Mouse (Mus musculus) right cerebral cortex, adult 2 months (tissue): ENCODE data around the gene Trim2.
A peak's percentile ranks its signal among the peaks of the same experiment; 100 is the strongest.

Experiments used
- DNase-seq, 2 experiments: peaks; one replicate each; pipeline ENCODE4 v3.0.0; 2021 to 2022; ENCODE audit warnings: low spot score in 2 of 2

The Trim2 gene

DNA sequence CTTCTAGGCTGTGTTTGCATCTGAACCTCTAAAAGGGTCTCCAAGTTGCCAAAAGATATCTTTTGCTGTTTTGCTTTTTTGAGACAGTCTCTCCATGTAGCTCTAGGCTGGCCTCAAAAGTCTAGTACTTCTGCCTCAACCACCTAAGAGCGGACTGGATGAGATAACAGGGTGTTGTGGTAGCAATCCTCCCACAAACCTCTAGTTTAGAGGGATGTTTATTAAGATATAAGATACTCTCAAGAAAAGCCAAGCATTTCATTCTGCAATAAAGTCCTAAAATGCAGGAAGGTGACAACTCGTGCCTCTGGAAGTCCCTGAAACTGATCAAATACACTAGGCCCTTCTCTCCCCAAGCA is 52.2 kb downstream of the Trim2 start:
- DNase-seq: no peak

DNA sequence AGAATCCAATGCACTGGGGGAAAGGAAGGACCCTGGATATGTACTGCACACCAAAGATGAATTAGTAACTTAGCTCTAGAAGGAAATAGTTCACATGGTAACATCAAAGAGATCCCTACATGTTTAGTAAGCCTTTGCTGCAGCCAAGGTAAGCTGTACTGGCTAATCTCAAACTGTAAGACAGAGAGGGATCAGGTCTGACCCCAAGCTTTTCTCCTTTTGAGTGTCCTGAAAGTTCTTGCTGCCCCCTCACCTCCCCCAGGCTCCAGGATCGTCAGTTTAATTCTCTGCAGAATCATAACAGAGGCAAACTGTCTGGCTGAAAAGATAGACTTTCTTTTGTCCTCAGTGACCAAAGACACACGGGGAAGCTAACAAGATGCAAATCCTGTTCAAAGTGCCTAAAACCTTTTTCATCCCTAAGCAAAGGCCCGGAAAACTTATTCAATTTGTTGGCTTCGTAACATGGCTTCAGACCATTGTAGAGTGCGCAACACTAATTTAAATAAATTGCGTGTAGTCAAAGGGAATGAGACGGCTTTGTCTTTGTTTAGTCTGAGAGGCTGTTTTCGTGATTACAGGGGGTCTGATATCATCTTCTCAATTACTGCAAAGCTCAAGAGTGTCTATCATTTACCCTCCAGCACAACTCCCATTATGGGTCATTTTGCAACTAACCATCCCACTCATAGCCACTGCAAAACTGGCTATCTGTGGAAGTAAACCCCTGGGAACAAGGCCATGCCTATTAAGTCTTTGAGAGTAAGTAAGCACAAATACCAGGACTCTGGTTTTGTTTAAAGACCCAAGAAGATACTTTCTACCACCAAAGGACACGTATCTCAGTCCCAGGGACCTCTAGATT is 52.8 kb downstream of the Trim2 start:
- DNase-seq: no peak

DNA sequence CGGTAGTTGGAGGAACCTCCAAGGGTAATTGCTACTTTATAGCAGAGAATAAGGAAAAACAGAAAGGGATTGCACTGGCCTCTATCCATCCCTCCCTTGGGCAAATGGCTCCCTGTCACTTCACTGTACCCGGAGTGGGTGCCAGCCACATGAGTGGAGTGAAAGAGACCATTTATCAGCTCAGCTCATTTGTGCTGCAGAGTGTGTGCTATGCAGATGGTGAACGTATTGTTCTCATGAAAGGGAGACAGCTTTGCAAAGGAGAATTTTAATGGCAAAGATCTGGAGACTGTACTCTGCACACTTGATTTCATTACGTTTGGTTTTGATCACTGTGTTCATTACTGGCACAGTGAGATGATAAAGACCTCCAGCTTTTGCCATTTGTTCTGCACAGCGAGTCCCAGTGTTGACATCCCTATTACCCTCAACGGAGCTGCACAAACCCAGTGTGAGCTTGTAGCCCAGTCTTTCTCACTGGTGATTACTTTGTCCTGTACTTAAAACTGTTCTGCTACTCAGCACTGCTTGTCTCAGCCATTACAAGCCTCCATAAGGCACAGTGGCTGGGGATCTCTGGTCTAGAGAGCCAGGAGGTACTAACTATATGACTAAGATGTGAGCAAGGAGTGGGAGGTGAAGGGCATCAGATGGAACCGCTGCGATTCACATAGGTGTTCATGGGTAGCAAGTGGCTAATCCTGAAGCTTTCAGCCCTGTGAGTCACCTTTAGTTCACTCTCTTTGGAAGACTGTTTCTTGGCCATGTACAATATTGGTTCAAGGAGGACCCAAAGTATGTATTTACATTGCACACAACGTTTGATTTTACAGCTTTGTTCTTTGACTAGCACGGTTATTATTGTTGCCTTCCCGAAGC is 53.7 kb downstream of the Trim2 start:
- peak in 1 of 2 experiments; percentile 23 for DNase-seq

DNA sequence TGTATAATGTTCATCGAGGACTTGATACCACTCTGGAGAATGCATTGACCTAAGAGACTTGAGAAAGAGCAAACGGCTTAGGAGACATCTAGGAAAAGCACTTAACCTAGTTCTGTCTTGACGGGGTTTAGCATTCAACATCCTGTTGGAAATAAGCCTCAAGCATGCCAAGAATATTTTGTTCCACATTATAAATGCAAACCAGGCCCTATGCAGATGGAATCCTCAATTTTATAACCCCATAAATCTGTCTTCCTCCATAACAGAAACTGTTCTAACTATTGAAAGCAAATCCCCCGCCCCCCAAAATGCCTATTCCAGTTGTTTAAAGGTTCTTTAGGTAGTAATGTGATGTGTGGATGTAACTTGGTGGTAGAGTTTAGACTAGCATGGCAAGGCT is 55.0 kb downstream of the Trim2 start:
- no peak for DNase-seq

DNA sequence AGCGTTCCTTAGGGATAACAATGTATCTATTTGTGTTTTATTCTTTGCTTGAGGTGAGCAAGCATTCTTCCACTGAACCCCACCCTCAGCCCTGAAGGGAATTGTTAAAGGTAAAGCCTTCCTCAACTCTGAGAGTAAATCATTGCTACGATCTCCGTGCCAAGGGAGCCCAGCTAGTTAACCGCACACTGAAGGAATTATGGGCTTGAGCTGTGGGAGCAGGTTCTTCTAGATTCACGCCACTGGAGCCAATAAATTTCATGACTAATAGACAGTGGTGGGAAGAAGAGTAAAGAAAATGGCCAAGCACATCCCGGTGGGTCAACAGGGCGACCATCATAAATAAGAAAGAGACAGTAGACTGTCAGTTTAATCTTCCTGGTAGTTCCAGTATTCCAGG is 56.4 kb downstream of the Trim2 start:
- DNase-seq: no peak

DNA sequence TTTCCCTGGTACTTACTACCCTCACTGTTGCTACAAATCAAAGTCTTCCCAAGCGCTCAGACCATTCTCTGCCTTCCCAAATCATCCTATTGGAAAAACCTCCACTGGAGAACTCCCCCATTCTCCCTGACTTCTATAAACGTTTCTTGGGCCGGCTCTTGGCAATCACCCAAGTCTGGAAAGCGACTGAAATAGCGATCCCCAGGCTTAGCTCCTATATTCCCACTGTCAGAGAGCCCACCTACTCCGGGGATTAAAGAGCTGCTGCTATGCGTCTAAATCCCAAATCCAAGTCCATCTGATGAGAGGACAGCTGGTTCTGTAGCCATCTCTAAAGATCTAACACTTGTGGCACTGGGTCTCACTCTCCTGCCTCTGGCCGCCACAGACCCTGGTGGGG is 58.9 kb downstream of the Trim2 start:
- DNase-seq: peak in 1 of 2 experiments; percentile 32

DNA sequence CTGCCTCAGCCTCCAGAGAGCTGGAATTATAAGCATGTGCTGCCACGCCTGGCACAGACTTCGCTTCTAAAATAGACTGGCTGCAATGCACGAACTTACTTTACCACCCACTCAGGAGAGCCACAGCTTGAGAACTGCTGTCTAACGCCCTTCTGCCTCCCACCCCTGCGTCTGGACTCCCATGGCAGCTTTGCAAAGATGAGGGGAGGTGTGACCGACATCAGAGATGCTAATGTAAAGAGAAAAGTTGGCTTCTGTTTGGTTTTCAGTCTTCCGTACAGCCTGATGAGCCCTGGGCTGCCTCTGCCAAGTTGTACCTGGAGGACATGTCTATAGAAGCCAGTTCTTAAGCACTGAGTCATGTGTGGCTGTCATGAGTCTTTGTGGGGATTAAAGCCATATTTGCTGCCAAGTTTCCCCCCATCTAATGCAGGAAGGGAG is 60.2 kb downstream of the Trim2 start:
- DNase-seq: peak; percentile 89

DNA sequence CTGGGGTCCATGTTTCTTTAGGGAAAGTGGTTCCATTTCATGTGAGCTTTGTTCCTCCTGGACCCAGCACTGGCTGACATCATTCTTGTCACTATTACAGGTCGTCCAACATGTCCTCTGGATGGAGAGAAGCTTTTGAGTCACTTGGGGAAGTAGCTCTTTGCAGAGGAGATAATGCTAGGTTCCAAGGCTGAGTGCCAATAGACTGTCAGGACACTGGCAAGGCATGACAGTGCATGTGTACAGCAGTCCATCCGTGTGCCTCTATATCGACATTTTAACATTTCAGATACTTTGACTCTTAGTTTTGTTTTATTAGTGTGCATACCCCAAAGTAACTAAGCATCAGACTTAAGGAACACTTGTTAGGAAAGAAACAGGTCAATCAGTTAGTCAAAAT is 63.6 kb downstream of the Trim2 start:
- no peak for DNase-seq

DNA sequence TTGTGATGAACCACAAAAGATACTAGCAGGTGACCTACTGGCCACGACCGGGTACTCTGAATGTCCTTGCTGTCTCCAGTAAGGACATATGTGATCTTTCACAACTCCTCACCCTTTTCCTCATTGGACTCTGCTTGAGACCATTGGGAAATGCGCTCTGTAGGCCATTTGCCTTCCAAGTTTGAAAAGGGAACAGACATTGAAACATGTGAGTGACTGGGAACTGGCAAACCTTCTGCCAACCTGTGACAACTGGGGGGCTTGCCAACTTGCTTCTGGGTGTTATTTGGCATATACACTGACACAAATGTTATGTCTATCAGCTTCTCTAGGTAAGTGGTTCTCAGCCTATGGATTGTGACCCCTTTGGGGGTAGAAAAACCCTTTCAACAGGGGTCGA is 64.2 kb downstream of the Trim2 start:
- no peak for DNase-seq

DNA sequence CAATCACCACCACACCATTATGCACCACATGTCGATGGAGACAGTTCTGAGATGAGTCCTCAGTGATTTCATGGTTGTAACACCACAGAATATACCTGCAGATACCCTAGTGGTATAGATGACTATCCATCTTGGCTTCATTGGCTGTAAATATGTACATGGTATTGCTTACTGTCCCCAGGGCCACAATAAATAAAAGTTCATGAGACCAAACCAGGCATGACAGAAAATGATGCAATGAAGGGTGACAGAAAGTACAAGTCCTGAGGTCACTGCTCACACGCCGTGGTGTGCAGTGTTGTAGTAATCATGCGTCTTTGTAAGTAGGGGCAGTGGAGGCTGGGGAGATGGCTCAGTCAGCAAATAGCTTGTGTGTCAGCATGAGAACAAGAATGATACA is 65.6 kb downstream of the Trim2 start:
- no peak for DNase-seq

DNA sequence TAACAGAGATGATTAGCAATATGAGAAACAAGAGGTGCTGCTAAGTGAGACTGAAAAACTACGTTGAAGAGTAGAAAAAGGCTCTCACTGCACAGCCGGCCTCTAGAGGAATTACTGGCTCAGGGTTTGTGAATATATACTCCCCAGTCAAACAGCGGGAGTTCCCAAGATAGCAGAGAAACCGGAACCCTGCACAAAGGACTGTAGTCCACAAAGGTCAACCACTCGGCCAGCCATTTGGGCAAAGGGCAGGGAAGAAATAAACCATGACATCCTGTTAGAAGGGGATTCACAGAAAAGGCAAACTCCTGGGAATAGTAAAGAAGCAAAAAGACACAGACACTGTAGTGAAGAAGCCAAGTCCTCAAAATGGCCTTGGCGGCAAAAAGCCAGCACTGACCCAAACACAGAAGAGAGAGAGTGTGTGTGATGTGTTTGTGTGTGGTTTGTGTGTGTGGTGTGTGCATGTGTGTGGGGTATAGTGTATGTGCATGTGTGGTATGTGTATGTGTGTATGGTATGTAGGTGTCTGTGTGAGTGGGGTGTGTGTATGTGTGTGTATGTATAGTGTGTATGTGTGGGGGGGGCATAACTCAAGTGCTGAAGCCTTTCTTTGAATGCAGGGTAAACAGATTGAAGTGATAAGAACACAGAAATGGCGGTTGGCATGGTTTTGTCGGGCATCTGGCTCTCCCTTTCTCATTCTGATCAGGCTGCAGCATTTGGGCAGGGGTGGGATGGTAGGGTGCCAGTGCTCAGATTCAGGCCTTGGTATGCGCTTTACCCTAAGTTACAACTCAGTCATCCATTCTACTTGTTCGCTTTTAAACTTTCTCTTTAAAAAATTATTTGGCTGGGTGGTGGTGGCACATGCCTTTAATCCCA is 71.0 kb downstream of the Trim2 start:
- DNase-seq: no peak

DNA sequence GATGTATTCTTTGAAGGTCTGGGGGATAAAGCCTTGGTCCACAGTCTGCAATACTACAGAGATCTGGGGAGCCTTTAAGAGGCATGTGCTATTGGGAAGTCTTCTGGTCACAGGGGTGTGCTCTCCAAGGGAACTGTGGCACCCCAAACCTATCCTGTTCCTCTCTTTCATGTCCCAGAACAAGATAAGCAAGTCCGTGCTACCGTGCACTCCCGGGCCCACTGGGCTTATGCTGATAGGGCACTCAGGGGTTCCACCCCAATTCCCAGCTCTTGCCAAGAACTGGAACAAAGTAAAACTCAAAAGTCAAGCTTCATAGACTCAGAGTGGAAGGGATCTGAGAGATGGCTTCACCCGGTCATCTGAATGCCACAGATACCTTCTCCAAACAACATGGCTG is 72.1 kb downstream of the Trim2 start:
- DNase-seq: no peak

DNA sequence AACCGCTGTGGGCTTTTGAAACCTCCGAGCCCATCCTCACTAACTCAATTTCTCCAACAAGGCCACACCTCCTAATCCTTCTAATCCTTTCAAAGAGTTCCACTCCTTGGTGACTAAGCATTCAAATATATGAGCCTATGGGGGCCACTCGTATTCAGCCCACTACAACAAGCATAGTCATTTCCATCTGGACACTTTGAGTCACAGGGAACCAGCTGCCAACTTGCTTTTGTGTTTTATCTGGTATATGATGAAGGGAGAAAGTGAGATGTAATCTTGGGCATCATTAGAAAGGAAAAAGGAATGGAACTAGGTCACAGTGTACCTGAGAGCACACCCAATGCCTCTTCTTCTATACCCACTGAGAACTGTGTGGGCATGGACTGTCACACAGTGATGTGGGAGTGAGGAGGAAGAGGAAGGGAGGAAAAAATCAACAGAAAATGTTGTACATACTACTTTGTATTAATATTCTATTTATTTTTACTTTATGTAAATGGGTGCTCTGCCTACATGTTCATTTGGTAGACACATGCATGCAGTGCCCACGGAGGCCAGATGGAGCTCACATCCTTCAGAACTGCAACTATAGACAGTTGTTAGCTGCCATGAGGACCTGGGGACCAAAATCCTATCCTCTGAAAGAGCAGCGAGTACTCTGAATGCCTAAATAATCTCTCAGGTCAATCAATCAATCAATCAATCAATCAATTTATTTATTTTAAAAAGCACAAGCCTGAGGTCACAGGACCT is 72.8 kb downstream of the Trim2 start:
- peak; percentile 23 to 57 for DNase-seq

DNA sequence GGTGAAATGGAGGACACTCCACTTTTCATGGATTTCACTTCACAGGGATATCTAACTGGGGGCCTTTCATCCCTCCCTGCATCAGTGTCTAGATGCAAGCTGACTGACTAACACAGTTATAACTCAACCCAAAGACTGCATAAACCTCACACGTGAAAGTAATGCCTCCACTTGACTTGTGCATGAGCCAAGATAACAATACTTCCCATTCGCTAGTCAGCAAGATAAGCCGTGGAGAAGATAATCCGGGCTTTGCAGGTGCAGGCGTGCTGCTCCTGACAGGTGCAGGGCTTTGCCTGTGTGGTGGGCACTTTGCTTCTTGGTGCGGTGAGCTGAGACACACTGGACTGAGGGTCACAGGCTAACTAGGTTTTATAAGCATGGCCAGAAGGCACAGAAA is 74.4 kb downstream of the Trim2 start:
- no peak for DNase-seq

DNA sequence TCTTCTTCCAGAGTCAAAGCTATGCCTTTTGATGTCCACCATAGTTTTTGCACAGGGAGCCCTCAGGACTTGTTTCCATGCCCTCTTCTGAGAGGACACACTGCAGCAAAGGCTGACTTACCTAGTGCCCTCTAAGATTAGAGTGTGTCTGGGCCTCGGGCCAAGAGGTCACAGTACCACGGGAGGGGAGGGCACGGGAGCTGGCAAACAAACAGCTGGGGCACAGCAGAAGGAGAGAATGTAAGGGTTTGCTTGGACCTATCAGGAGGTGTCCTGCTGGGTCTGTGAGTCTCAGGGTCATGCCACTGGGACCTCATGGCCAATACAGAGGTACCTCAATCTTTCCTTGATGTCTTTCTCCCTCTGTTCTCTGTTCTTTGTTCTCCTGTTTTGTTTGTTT is 75.7 kb downstream of the Trim2 start:
- no peak for DNase-seq

DNA sequence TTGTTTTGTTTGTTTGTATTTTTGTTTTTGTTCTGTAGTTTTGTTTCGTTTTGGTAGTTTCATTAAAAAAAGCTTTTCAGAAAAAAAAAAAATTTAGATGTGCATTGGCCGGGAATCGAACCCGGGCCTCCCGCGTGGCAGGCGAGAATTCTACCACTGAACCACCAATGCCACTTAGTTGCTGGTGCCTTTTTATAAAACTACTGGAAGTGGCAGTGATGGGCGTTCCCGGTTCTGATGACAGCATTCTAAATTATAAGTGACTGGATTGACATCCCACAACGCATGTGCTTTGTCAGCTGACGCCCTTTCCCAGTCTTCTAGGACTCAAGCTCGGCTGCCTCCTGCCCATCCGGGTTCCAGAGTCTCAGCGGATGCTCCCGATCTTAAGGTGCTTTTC is 77.8 kb downstream of the Trim2 start:
- DNase-seq: peak; percentile 52 to 54

DNA sequence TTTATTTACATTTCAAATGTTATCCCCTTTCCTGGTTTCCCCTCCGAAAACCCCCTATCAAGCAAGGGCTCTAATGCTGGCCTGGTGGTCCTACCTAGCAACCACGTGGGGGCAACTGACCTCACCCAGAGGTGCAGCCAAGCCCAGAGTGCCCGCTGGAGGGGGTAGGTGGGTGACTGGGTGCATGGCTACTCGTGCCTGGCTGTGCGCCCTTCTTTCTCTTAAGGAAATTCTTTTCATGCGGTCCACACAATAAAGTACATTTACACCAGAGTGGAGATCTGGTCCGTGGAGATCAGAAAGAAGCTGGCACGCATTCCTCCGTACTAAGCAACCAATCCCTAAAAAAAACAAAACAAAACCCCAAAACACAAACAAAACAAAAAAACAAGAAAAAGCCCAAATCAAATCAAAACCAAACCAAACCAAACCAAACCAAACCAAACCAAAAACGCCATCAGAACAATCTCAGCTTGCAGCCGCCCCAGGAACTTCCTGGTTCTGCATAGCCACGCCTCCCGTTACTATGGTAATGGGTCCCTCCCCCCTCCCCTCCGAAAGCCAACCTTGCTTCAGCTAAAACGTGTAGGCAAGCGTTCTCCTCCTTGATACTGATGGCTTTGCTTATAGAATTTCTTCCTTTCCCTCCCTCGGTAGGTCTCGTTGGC is 78.3 kb downstream of the Trim2 start:
- DNase-seq: peak in 1 of 2 experiments; percentile 47

DNA sequence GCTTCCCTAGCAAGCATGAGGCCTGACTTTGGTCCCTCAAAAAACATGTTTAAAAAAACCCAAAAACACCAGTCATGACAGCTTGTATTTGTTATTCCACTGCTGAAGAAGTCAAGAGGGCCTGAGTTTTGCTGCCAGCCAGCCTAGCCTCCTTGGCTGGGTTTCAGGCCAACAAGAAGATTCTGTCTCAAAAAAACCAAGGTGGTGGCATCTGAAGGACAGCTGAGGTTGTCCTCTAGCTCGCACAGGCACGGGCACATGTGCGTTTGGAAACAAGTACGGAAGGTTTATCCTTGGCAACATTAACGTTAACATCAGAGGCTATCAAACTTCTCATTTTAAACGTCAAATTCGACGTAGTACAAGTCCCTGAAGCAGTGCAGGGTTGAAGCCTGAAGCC is 79.0 kb downstream of the Trim2 start:
- DNase-seq: no peak

DNA sequence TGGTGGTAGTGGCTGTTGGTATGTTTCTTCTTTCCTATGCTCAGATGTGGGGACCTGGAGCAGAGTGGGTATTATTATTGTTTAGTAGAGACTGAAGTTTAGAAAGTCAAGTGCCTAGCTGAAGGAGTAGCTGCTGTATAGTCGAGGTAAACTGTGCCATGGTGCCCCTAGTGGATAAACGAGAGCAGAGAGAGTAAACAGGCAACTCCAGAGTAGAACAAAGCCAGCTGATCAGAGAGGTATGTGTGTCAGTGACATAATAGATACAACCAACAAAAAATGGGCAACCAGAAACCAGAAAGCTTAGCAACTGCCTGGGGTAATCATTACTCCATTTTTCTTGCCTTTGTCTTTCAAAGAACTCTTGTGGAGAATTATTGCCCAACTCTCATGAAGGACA is 81.7 kb downstream of the Trim2 start:
- no peak for DNase-seq

DNA sequence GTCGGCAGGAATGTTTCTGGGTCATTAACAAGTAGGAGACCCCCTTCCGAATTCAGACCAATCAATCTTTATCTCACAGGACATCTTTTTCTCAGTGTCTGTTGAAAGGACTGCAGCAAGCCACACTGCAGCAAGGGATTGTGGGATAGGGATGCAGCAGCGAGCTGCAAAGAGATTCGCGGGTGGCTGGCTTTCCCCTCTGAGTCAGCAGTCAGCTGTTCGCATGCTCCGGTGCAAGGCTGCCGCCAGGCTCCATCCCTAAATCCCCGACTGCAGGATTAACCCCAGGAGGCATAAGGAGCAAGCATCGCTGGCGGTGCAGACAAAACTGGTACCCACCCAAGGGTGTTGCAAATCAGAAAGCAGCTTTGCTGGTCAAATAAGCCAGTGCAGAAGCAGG is 85.9 kb downstream of the Trim2 start:
- DNase-seq: peak; percentile 81

DNA sequence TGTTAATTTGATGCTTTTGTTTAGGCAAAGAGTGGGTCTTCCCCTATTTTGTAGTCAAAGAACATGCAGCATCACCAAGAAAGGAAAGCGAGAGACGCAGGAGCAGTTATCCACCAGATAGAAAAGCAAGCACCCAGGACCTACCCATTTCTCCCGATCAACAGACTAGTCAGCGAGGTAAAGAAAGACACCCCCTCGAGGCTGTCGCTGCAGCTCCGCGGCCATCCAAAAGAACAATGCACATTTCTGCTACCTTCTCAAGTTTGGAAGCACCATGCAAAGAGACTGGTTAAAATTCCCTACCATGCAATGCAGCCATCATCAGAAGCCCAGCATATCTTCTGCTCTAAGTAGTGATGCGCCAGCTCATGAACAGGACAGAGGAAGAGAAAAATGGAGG is 86.4 kb downstream of the Trim2 start:
- no peak for DNase-seq
